In genomic region chr17:15208030-15208807, GRCm38 (mm10) we compare ENCODE assay signal across 8 mouse cellular contexts.
DNase-seq lines count a peak whose midpoint lies in the region; ATAC-seq and TF ChIP-seq lines count a peak whose summit lies in the region.

No protein-coding gene starts in this region.

- 8% methylated on average over 19 of the region's 19 CpGs for WGBS in kidney, embryonic 16.5 days
- 8% methylated on average over 19 of the region's 19 CpGs for WGBS in limb, embryonic 13.5 days
- WGBS in midbrain, postnatal 0 days = 2% methylated on average over 19 of the region's 19 CpGs

- peak overlapping the region; percentile 69 for H3K4me2 ChIP-seq in kidney, embryonic 16.5 days (replicated peaks; ENCODE audit: low read depth, low read length)
- H3K4me2 ChIP-seq in limb, embryonic 13.5 days (replicated peaks) = peak overlapping the region; percentile 65
- peak overlapping the region; percentile 66 for H3K4me2 ChIP-seq in midbrain, postnatal 0 days (ENCODE audit: low read depth, low read length, poor library complexity, severe bottlenecking)

- H3K9ac ChIP-seq in kidney, embryonic 16.5 days (replicated peaks; ENCODE audit: low read length) = peak overlapping the region; percentile 43
- peak overlapping the region; percentile 55 for H3K9ac ChIP-seq in limb, embryonic 13.5 days
- peak overlapping the region; percentile 51 for H3K9ac ChIP-seq in midbrain, postnatal 0 days (replicated peaks; ENCODE audit: low read length, poor library complexity, severe bottlenecking)

- peaks cover 12% of the 10 kb centered on the region; the same call in 1 of the 2 replicates for H3K4me1 ChIP-seq in kidney, embryonic 16.5 days (ENCODE audit: insufficient read depth, low read length)
- peaks cover 20% of the 10 kb centered on the region for H3K4me1 ChIP-seq in limb, embryonic 13.5 days
- no peaks in the 10 kb centered on the region for H3K4me1 ChIP-seq in midbrain, postnatal 0 days (ENCODE audit: insufficient read depth, low read length)

- H3K9me3 ChIP-seq in kidney, embryonic 16.5 days (ENCODE audit: low read length) = no peaks in the 10 kb centered on the region
- H3K9me3 ChIP-seq in limb, embryonic 13.5 days = no peaks in the 10 kb centered on the region
- H3K9me3 ChIP-seq in midbrain, postnatal 0 days (ENCODE audit: low read length) = no peaks in the 10 kb centered on the region

- TF ChIP-seq CTCF in midbrain, postnatal 0 days (IDR thresholded peaks at IDR 0.05) = no peak

- ATAC-seq in kidney, embryonic 16.5 days (ENCODE audit: low FRiP score, low TSS enrichment) = peak; percentile 70
- ATAC-seq in limb, embryonic 13.5 days (ENCODE audit: low FRiP score, low read depth) = peak; percentile 58
- peak; percentile 82 for ATAC-seq in midbrain, postnatal 0 days (ENCODE audit: low FRiP score)

- no peaks in the 10 kb centered on the region for H3K27me3 ChIP-seq in kidney, embryonic 16.5 days (ENCODE audit: insufficient read depth, low read length)
- H3K27me3 ChIP-seq in limb, embryonic 13.5 days = no peaks in the 10 kb centered on the region
- no peaks in the 10 kb centered on the region for H3K27me3 ChIP-seq in midbrain, postnatal 0 days (ENCODE audit: insufficient read depth, low read length)

- H3K27ac ChIP-seq in kidney, embryonic 16.5 days (ENCODE audit: low read length) = no peak overlapping the region
- H3K27ac ChIP-seq in limb, embryonic 13.5 days = no peak overlapping the region
- H3K27ac ChIP-seq in midbrain, postnatal 0 days (ENCODE audit: low read depth, low read length) = peak overlapping the region; percentile 75

- DNase-seq in gastrocnemius, adult 18-20 months (ENCODE audit: low spot score) = peak; percentile 14
- no peak for DNase-seq in gastrocnemius, adult 8-10 months (ENCODE audit: low spot score in 2 of 2)
- peak; percentile 78 to 87 for DNase-seq in cerebellum, postnatal 25 days
- peak; percentile 38 to 69 for DNase-seq in frontal cortex, postnatal 36 days (ENCODE audit: low spot score in 2 of 2)
- DNase-seq in midbrain, postnatal 0 days (ENCODE audit: low spot score) = peak; percentile 84
- peak; percentile 42 to 64 for DNase-seq in urinary bladder, postnatal 36 days (ENCODE audit: low spot score in 2 of 2)

- H3K36me3 ChIP-seq in kidney, embryonic 16.5 days (ENCODE audit: insufficient read depth, low read length) = no peaks in the 10 kb centered on the region
- no peaks in the 10 kb centered on the region for H3K36me3 ChIP-seq in limb, embryonic 13.5 days
- no peaks in the 10 kb centered on the region for H3K36me3 ChIP-seq in midbrain, postnatal 0 days (ENCODE audit: insufficient read depth, low read length)

- peak overlapping the region; percentile 40 for H3K4me3 ChIP-seq in kidney, embryonic 16.5 days (ENCODE audit: low read length)
- peak overlapping the region; percentile 35 for H3K4me3 ChIP-seq in limb, embryonic 13.5 days
- peak overlapping the region; percentile 32 for H3K4me3 ChIP-seq in midbrain, postnatal 0 days (ENCODE audit: low read depth, low read length)

Comparison
In these comparisons a context has a peak if more than half of its experiments do, and no peak if none do; other contexts are left out.
1. DNase-seq: peak in gastrocnemius, adult 18-20 months (single experiment), cerebellum, postnatal 25 days (2 of 2), frontal cortex, postnatal 36 days (2 of 2), midbrain, postnatal 0 days (single experiment) and urinary bladder, postnatal 36 days (2 of 2); none in gastrocnemius, adult 8-10 months (0 of 2).
2. Peak in every context shown above with its lines, with median percentiles within 50 percentile points of each other: ATAC-seq, H3K4me2 ChIP-seq, H3K4me3 ChIP-seq and H3K9ac ChIP-seq.